Mouse (Mus musculus) embryonic facial prominence, embryonic 12.5 days (tissue): ENCODE results near the gene Ints11. TPM values are rescaled to one million over a fixed set of nuclear protein-coding genes. Genes with fewer than 3 reads are reported as not detected.

Experiments
- ATAC-seq: fragments of 200-750 bp; cut with Nextera tagmentation; 2 replicates; pipeline ENCODE4 v1.8.0; 2017; ENCODE audit not compliant: insufficient number of reproducible peaks, insufficient read depth, low FRiP score, low TSS enrichment
- H3K27ac ChIP-seq: fragments of 300-500 bp; sonication (generic); 2 replicates; pipeline ENCODE4 v1.5.1; 2016; ENCODE audit warnings: mild to moderate bottlenecking
- H3K27me3 ChIP-seq: fragments of 300-500 bp; sonication (generic); 2 replicates; pipeline ENCODE4 v1.6.1; 2016; ENCODE audit warnings: mild to moderate bottlenecking, moderate library complexity
- H3K36me3 ChIP-seq: fragments of 300-500 bp; sonication (generic); 2 replicates; pipeline ENCODE4 v1.6.1; 2016; ENCODE audit warnings: mild to moderate bottlenecking
- H3K4me1 ChIP-seq: fragments of 300-500 bp; sonication (generic); 2 replicates; pipeline ENCODE4 v1.6.1; 2016
- H3K4me2 ChIP-seq: fragments of 300-500 bp; sonication (generic); replicated peaks from 2 replicates; pipeline ENCODE4 v1.6.1; 2016; ENCODE audit warnings: mild to moderate bottlenecking, moderate library complexity
- H3K4me3 ChIP-seq: fragments of 300-500 bp; sonication (generic); 2 replicates; pipeline ENCODE4 v1.5.1; 2016; ENCODE audit warnings: mild to moderate bottlenecking
- H3K9ac ChIP-seq: fragments of 300-500 bp; sonication (generic); 2 replicates; pipeline ENCODE4 v1.6.1; 2016; ENCODE audit warnings: mild to moderate bottlenecking, moderate library complexity
- H3K9me3 ChIP-seq: fragments of 300-500 bp; sonication (generic); 2 replicates; pipeline ENCODE4 v1.6.1; 2016; ENCODE audit warnings: mild to moderate bottlenecking, moderate library complexity
- WGBS: fragments of 180-500 bp; shearing (Covaris S2); methylation state at CpG from one replicate; pipeline ENCODE4 v1.1.7; 2016; 5-methylcytosine and 5-hydroxymethylcytosine counted together
- microRNA-seq: library from miRNA; unstranded; fragments of <30 nt; microRNA quantifications from one replicate; pipeline ENCODE4, GENCODE M21; 2017
- polyA plus RNA-seq: library from polyadenylated mRNA; unstranded; fragments of >200 nt; fragmentation: Nextera tagmentation; extraction: Ambion mirVana; gene quantifications from 2 replicates; pipeline ENCODE4 v1.2.1, GENCODE M21; 2016

Ints11 gene
- polyA plus RNA-seq, 1 experiment from 2014 or later = 83.7 TPM

DNA sequence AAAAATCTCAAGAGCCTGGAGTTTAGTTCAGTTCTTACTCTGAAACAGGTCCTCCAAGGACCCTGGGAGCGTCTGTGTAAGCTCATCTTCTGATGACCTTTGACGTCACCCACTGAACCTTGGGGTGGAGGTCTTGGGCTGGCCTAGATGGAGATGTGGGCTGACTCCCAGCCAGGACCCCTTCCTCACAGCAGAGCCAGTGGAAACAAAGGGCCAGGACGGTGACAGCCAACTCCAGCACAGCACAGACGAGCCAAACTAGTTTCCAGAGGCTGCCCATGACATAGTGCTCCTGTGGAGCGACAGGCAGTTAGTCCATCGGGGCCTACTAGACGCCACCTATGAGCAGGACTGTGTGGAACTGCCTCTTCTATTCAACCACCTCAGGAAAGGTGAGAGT is 38.9 kb downstream of the Ints11 start:
- no peak overlapping the region for H3K4me3 ChIP-seq
- H3K9ac ChIP-seq = no peak overlapping the region
- no peak overlapping the region for H3K4me2 ChIP-seq
- H3K36me3 ChIP-seq = peaks cover 31% of the 10 kb centered on the region
- no peaks in the 10 kb centered on the region for H3K4me1 ChIP-seq
- H3K9me3 ChIP-seq = no peaks in the 10 kb centered on the region
- H3K27ac ChIP-seq = no peak overlapping the region
- no peaks in the 10 kb centered on the region for H3K27me3 ChIP-seq
- 74% methylated on average over 7 of the region's 7 CpGs for WGBS
- ATAC-seq = no peak

DNA sequence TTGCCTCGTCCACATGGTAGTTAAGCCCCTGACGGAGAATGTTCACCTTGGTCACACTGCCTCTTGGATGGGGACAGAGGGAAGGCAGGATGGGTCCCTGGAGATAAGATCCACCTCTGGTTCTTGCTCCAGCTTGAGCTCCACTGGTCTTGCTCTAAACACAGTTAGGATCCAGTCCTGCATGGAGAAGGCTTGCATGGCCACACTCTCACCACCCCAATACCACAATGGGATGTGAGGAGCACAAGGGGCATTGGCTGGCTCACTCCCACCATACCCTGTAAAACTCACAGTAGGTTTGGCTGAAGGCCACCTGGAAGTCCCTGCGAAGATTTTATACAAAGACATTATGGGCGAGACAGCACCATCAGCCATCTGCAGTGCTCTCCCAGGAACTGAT is 39.4 kb downstream of the Ints11 start:
- WGBS = 92% methylated on average over 4 of the region's 4 CpGs

DNA sequence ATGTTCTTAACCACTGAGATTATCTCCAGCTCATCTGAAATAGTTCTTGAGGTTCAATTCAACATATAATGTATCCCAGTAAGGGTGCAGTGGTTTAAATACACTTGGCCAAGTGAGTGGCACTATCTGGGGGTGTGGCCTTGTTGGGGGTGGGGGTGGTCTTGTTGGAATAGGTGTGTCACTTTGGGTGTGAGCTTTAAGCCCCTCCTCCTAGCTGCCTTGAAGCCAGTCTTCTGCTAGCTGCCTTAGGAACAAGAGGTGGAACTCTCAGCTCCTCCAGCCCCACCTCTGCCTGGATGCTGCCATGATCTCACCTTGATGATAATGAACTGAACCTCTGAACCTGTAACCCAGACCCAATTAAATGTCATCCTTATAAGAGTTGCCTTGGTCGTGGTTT is 62.7 kb downstream of the Ints11 start:
- H3K4me3 ChIP-seq = no peak overlapping the region
- WGBS = 63% methylated on average over 1 of the region's 1 CpGs
- no peaks in the 10 kb centered on the region for H3K4me1 ChIP-seq
- ATAC-seq = no peak
- no peak overlapping the region for H3K27ac ChIP-seq
- H3K9ac ChIP-seq = no peak overlapping the region
- no peak overlapping the region for H3K4me2 ChIP-seq
- H3K27me3 ChIP-seq = no peaks in the 10 kb centered on the region
- no peaks in the 10 kb centered on the region for H3K36me3 ChIP-seq
- H3K9me3 ChIP-seq = no peaks in the 10 kb centered on the region

More for the DNA sequence above, 39.4 kb downstream of the Ints11 start:
- peaks cover 26% of the 10 kb centered on the region for H3K36me3 ChIP-seq
- H3K27ac ChIP-seq = no peak overlapping the region
- no peaks in the 10 kb centered on the region for H3K9me3 ChIP-seq
- H3K4me3 ChIP-seq = no peak overlapping the region
- no peak for ATAC-seq
- H3K9ac ChIP-seq = no peak overlapping the region
- H3K27me3 ChIP-seq = no peaks in the 10 kb centered on the region
- H3K4me2 ChIP-seq = no peak overlapping the region
- no peaks in the 10 kb centered on the region for H3K4me1 ChIP-seq

Small RNA genes lying within 50 kb of the gene (microRNA-seq; reads per million reads assigned to microRNA genes)
- gene Gm22991 = not detected

Other genes with a start within 250 kb of the Ints11 start
- gene Cdk11b, start 244.7 kb upstream of the Ints11 start, polyA plus RNA-seq = 78.3 and 86.6 TPM in 2 replicates
- gene Gm10563, start 224.1 kb upstream of the Ints11 start, polyA plus RNA-seq = not detected in 2 replicates
- 11.3 and 16.1 TPM in 2 replicates for gene Mmp23, start 216.2 kb upstream of the Ints11 start, polyA plus RNA-seq
- gene Mib2, start 200.3 kb upstream of the Ints11 start, polyA plus RNA-seq = 38.2 and 40.8 TPM in 2 replicates
- gene Fndc10, start 175.2 kb upstream of the Ints11 start, polyA plus RNA-seq = 12.2 and 15.2 TPM in 2 replicates
- gene Ssu72, start 164.7 kb upstream of the Ints11 start, polyA plus RNA-seq = 135 and 136 TPM in 2 replicates
- gene Tmem240, start 134.7 kb upstream of the Ints11 start, polyA plus RNA-seq = 2.2 and 2.5 TPM in 2 replicates
- 103 and 106 TPM in 2 replicates for gene Atad3a, start 108.5 kb upstream of the Ints11 start, polyA plus RNA-seq
- gene Vwa1, start 94.8 kb upstream of the Ints11 start, polyA plus RNA-seq = 9.2 and 9.5 TPM in 2 replicates
- 0.69 and 1.0 TPM in 2 replicates for gene Tmem88b, start 83.7 kb upstream of the Ints11 start, polyA plus RNA-seq
- gene Ankrd65, start 79.1 kb upstream of the Ints11 start, polyA plus RNA-seq = 0.25 TPM in 1 of 2 replicates, not detected in the other
- gene Mrpl20, start 66.7 kb upstream of the Ints11 start, polyA plus RNA-seq = 214 TPM in 2 replicates
- 243 and 253 TPM in 2 replicates for gene Ccnl2, start 57.1 kb upstream of the Ints11 start, polyA plus RNA-seq
- gene Aurkaip1, start 38.3 kb upstream of the Ints11 start, polyA plus RNA-seq = 146 and 149 TPM in 2 replicates
- 50.7 and 52.6 TPM in 2 replicates for gene Mxra8, start 29.9 kb upstream of the Ints11 start, polyA plus RNA-seq
- gene Dvl1, start 22.1 kb upstream of the Ints11 start, polyA plus RNA-seq = 8.3 and 16.9 TPM in 2 replicates
- 0.34 and 0.47 TPM in 2 replicates for gene Tas1r3, start 6.2 kb upstream of the Ints11 start, polyA plus RNA-seq
- 15.9 and 17.1 TPM in 2 replicates for gene Cptp, start 106 bp upstream of the Ints11 start, polyA plus RNA-seq
- gene Pusl1, start 22.2 kb downstream of the Ints11 start, polyA plus RNA-seq = 56.0 and 56.6 TPM in 2 replicates
- gene Acap3, start 22.3 kb downstream of the Ints11 start, polyA plus RNA-seq = 25.1 and 27.7 TPM in 2 replicates
- 158 and 160 TPM in 2 replicates for gene Ube2j2, start 74.3 kb downstream of the Ints11 start, polyA plus RNA-seq
- 31.9 and 35.8 TPM in 2 replicates for gene C1qtnf12, start 92.8 kb downstream of the Ints11 start, polyA plus RNA-seq
- gene B3galt6, start 123.1 kb downstream of the Ints11 start, polyA plus RNA-seq = 18.4 and 20.3 TPM in 2 replicates
- 141 and 143 TPM in 2 replicates for gene Sdf4, start 123.3 kb downstream of the Ints11 start, polyA plus RNA-seq
- 0.70 and 1.1 TPM in 2 replicates for gene Tnfrsf4, start 144.3 kb downstream of the Ints11 start, polyA plus RNA-seq
- 1.9 and 2.3 TPM in 2 replicates for gene Tnfrsf18, start 156.6 kb downstream of the Ints11 start, polyA plus RNA-seq
- gene Ttll10, start 189.9 kb downstream of the Ints11 start, polyA plus RNA-seq = 1.0 and 1.5 TPM in 2 replicates
- gene 9430015G10Rik, start 240.4 kb downstream of the Ints11 start, polyA plus RNA-seq = 54.8 and 55.5 TPM in 2 replicates